Mouse (Mus musculus): ENCODE measurements at regions not wholly inside any gene's neighbourhood (a gene's known extent, or its start where the extent isn't known, plus 50 kb on each side); places are given as distances from the start of the nearest gene placed in this dataset.

DNA sequence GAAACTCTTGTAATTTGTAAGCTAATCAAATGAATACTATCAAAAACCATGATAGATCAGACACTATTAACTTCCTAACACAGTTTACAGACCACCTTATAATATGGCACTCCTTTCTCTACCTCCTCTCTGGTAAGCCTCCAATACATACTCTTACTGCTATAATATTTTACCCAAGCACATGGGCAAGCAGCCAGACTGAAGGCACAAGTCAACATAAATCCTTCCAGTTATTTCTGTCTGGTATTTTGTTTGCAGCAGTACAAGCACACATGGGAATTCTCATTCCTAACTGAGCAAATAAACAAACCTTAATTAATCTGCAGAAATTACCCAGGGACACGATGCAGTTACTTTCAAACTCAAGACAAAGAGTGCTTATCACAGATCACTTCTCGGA lies 210.7 kb upstream of the Zc3h12c start:
- DNase-seq (ENCODE audit: low spot score): no peak

DNA sequence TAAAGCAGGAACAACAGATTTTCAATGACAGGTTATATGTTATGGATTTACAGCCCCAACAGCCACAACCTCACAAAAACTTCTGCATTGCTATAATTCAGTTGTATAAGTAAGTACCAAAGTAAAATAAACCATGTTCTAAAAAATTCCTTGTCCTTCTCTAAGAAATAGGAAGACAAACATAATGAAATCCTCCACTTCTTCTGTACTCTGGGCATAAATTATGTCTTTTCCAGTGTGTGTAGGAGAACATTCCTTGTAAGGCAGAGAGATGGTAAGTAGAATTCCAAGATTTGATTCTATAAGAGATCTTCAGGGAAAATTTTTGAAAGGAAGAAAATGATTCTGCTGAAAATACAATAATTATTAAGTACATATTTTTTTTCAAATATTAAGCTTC lies 209.4 kb upstream of the Zc3h12c start:
- no peak for DNase-seq (ENCODE audit: low spot score)

DNA sequence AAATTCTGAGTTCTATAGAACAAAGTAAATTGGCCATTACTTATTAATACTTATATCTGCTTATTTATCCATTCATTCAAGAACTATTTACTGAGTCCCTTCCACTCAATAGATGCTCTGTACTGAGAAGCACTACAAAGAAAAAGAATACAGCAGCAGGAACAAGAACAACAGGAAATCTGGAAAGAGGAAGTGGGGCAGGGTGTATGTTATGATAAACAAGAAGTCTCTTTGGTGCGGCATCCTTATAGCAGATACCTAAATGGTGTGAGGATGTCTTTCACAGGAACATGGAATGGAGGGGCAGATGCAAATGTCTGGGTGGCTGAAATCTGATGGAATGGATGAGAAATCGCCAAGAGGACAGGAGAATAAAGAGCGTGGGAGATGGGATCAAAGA lies 208.5 kb upstream of the Zc3h12c start:
- DNase-seq (ENCODE audit: low spot score): no peak

DNA sequence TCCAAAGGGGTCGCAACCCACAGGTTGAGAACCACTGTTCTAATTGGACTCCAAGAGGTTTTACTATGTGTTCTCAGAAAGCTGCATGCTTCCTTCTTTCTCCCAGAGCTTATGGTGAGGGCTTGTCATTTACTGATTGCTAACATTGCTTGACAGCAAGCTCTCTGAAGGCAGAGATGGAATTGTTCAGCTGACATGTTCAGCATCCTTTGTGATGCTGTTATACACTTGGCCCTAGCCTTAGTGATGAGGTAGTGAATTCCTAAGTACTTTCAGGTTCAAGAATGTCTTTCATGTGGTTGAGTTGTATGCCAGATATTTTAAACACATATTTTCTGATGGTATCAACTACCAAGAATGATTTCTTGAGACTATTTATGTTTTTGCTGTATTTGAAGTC lies 202.9 kb upstream of the Zc3h12c start:
- no peak for DNase-seq (ENCODE audit: low spot score)

DNA sequence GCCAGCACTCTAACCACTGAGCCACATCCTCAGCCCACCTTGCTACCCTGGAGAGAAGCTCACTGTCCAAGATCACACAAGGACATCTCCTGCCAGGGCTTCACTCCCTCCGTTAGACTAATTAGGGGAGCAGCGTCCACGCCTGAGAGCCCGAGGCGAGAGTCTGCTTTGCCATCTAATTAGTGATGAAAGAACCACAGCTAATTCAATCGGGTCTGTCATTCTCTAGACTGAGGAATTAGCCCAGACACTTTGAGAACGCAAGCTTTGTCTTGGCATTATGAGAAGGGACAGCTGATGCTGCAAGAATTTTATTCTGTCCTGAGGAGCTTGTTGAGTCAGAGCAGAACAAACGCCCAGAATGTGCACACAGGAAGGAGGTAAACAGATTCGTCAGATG lies 200.5 kb upstream of the Zc3h12c start:
- no peak for DNase-seq (ENCODE audit: low spot score)

DNA sequence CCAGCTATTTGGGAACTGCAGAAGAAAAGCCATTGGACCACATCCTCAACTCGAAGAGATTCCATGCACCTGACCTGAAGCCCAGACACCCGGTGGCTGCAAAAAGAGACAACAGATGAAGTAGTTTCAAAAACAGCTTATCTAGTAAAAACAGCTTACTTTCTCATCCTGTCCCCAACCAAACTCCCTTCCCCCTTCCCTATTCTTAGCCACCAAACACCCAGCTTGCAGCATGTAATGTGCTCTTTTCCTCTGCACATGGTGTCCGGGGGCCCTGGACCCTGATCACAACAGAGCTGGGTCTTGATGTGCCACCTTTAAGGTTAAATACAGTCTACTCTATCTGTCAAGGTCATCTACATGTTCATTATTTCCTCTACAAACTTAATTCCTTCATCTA lies 199.7 kb upstream of the Zc3h12c start:
- DNase-seq (ENCODE audit: low spot score): no peak

DNA sequence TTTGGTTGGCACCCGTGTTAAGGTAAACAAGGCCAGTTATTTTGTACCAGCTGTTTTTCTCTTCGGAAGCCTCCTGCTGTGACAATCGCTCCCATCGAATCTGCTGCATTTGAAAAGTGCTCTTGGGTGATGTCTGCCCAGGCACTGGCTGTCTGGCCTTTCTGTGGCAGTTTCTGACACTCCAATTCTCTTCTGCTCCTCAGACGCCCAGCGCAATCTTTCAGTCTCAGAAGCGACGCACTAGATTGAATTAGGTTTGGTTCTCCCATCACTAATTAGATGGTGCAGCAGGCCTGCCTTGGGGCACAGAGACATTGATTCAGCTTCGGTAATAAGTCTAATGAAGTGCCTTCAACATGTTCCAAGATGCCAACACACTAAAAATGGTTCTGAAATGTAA lies 197.7 kb upstream of the Zc3h12c start:
- no peak for DNase-seq (ENCODE audit: low spot score)

DNA sequence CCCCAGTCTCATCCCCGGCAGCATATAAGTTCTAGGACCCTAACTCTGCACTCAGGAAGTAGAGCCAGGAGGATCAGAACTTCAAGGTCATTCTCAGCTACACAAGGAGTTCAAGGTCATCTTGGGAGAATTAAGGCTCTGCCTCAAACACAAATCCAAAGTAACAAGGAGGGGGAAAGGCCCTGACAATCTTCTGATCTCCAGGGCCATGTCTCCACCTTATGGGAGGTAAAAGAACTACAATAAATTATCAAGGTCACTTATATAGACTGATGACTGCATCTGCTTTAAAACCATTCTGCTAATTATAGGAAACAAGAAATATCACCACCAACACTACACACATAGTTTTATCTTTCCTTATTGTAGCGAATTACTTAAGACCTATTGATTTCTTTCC lies 193.2 kb upstream of the Zc3h12c start:
- no peak for DNase-seq (ENCODE audit: low spot score)

- peak; percentile 13 for DNase-seq (ENCODE audit: low spot score)
These were observed 191.0 kb upstream of the Zc3h12c start for GRCm38 (mm10) chr9:52359416-52359815.

DNA sequence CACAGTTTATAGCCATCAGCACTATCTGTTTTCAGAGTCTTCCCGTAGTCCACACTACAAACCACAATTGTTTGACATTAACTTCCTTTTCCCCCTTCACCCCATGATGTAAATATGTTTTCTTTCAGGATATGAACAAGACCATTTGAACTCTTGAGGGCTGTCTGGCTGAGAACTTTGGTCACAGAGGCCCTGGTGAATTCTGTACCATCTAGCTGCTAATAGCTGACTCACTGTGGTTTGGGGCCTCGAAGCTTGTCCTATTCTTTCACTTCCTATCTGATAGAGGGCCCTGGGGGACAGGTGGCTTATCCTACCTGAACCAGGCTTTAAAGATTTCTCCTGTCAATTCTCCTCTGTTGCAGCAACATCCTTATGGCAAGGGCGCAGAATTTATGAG lies 188.2 kb upstream of the Zc3h12c start:
- no peak for DNase-seq (ENCODE audit: low spot score)

DNA sequence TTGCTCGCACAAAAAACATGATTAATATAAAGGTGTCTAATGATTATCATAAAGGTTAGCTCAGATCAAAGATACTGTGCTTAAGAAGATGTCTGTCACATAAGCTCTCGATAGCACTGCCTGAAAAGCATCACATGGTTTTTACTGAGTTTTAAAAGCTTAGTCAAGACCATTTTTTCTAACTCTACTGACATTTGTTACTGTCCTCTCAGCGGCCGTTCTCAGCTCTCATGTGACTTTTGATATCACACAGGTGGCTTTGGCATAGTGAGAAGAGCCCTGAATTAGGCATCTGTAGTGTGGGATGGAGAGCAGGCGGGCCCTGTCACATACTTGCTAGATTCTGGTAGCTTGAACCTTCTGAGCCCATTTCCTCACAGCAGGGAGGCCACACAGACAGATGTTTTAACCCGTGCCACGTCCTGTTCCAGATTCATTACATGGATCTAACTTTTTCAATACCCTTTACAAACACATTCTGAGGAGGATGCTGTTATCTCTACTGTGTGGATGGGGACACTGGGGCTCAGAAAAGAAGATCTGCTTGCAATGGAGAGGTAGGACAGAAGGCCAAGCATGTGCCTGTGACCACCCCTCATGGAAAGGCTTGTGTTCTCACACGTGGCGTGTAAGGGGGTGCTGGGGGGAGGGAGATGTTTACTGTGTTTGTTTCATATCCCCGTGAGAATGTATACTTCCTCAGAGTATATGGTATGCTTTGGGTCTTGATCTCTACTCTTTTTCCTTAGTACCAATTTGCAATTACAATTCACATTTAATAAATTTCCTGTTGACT lies 187.0 kb upstream of the Zc3h12c start:
- DNase-seq (ENCODE audit: low spot score): no peak

DNA sequence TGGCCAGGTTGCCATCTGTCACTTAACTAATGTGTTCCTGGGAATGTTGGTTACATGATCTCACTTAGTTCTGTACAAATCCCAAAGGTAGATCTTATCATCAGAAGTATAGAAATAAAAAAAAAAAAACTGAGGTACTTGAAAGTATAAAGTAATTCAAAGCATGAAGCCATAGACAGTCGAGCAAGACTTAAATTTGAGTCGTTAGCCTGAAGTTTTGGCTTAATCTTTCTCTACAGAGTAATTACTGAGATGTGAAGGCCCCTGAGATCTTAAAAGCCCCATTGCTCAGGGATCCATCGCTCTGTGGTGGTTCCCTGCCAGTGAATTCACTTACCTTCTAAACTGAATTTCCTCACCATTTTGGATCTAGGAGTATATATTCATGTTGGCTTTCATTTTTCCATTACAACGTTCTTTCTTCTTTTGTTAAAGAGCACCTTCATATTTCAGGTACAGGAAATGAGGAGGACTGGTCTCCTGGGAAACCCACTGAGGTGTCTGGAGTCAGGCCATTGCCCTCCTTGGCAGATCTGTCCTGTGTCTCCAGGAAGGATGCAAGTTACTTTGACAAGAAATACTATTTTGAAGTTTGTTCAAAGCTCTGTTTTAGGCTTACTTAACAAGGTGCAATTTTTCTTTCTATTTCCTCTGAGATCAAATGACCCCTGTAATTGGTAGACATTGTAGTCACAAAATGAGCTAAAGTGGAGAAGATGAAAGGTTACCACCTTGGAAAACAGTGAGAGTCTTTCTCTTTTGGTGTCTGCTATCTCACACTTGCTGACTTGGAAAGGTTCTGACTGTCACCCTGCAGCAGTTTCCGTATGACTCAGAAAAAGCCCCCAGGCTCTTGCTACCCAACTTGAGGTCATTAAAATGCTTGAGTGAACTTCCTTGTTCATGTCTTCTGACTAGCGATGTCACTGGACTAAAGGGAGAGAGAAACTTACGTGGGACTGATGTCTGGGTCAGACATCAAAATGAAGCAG lies 180.5 kb upstream of the Zc3h12c start:
- no peak for DNase-seq (ENCODE audit: low spot score)

GRCm38 (mm10) chr9:52344177-52344877 lies 176.0 kb upstream of the Zc3h12c start:
- DNase-seq (ENCODE audit: low spot score): no peak

DNA sequence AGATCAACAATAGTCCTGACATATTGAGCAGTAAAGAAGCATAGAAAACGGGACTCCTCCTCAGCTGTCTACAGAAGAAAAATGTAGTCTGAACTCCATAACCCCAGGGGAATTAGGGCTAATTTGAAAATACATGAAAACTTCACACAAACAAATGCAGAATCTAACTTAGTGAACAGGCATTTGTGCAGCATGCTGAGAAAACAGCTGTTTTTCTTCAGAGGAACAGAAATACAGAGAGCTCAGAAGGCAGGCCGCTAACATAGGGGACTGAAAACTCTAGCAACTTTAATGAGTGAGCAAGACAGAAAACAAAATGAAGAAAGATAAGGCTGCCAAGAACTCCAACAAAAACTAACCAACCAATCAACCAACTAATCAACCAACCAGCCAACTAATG lies 172.7 kb upstream of the Zc3h12c start:
- no peak for DNase-seq (ENCODE audit: low spot score)

GRCm38 (mm10) chr9:52337786-52338322 lies 169.5 kb upstream of the Zc3h12c start:
- no peak for DNase-seq (ENCODE audit: low spot score)

DNA sequence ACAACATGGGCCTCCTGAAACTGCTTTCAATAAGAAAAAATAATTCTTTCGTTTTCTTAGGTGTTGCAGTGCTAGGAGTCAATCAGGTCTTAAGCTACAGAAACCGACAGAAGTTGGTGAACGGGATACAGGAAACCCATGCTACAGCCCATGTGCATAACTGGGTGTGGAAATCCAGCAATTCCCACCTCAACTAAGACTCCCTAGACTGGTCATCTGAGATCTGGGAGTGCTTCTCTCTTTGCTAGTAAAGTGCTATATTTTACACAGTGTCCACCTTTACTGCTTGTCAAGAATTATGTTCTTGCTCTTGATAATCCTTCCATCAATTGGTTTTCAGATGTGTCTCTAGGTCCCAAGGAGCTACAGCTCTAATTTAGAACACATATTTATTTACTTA lies 166.4 kb upstream of the Zc3h12c start:
- DNase-seq (ENCODE audit: low spot score): no peak

- DNase-seq (ENCODE audit: low spot score): no peak
These were observed 165.5 kb upstream of the Zc3h12c start for GRCm38 (mm10) chr9:52333884-52334283.

DNA sequence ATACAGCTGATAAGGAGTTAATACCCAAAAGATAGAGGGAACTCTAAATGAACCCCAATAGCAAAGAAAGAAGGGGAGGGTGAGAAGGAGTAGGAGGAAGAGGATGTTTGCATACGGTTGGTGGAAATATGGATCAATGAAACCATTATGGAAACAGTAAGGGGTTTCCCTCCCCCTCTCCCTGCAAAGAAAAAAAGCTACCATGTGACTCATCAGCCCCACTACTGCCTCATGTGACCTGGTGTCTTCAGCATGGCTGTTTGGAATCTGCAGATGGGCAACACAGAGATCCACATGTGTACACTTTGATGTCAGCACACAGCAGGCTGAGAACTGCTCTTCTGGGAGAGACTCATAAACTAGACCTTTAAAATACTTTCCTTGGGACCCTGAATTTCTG lies 163.4 kb upstream of the Zc3h12c start:
- DNase-seq (ENCODE audit: low spot score): no peak

GRCm38 (mm10) chr9:52330652-52331051 lies 162.3 kb upstream of the Zc3h12c start:
- DNase-seq (ENCODE audit: low spot score): no peak

GRCm38 (mm10) chr9:52324347-52324746 lies 156.0 kb upstream of the Zc3h12c start:
- no peak for DNase-seq (ENCODE audit: low spot score)

DNA sequence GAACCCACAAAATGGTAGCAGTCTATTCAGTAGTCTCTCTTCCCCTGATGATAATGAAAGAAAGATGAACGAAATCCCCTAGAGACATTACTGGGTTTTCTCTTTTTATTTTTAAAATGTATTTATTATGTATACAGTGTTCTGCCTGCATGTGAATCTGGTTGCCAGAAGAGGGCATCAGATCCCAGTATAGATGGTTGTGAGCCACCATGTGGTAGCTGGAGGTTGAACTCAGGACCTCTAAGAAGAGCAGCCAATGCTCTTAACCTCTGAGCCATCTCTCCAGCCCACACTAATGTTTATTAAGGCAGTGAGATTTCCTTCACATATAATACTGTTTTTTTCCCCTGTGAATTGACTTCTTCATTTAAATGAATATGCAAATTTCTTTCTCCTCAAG lies 155.4 kb upstream of the Zc3h12c start:
- no peak for DNase-seq (ENCODE audit: low spot score)

- DNase-seq (ENCODE audit: low spot score): no peak
These were observed 154.9 kb upstream of the Zc3h12c start for GRCm38 (mm10) chr9:52323226-52323625.

Measured in embryo, embryonic 10 days (tissue).